Mouse (Mus musculus) heart, embryonic 16.5 days (tissue): ENCODE results near the gene Pappa2. TPM values are rescaled to one million over a fixed set of nuclear protein-coding genes. Genes with fewer than 3 reads are reported as not detected.

Source experiments
- ATAC-seq: fragments of 200-750 bp; cut with Nextera tagmentation; replicated peaks from 2 replicates; pipeline ENCODE4 v1.8.0; 2017; ENCODE audit warnings: moderate number of reproducible peaks; ENCODE audit not compliant: insufficient read depth, low FRiP score; ENCODE audit errors: extremely low read depth
- H3K27ac ChIP-seq: fragments of 300-500 bp; sonication (generic); 2 replicates; pipeline ENCODE4 v1.5.1; 2014; ENCODE audit warnings: mild to moderate bottlenecking, low read length, control low read depth, moderate library complexity
- H3K27me3 ChIP-seq: fragments of 300-500 bp; sonication (generic); 2 replicates; pipeline ENCODE4 v1.6.1; 2014; ENCODE audit warnings: low read length, mixed read lengths; ENCODE audit not compliant: control insufficient read depth, insufficient read depth
- H3K36me3 ChIP-seq: fragments of 300-500 bp; sonication (generic); 2 replicates; pipeline ENCODE4 v1.6.1; 2014; ENCODE audit not compliant: control insufficient read depth, insufficient read depth
- H3K4me1 ChIP-seq: fragments of 300-500 bp; sonication (generic); 2 replicates; pipeline ENCODE4 v1.6.1; 2014; ENCODE audit warnings: low read length, mixed read lengths; ENCODE audit not compliant: control insufficient read depth, insufficient read depth
- H3K4me2 ChIP-seq: fragments of 300-500 bp; sonication (generic); 2 replicates; pipeline ENCODE4 v1.6.1; 2014; ENCODE audit warnings: low read depth, mild to moderate bottlenecking, control low read depth, low read length
- H3K4me3 ChIP-seq: fragments of 300-500 bp; sonication (generic); 2 replicates; pipeline ENCODE4 v1.5.1; 2014; ENCODE audit warnings: mild to moderate bottlenecking, control low read depth, low read length
- H3K9ac ChIP-seq: fragments of 300-500 bp; sonication (generic); 2 replicates; pipeline ENCODE4 v1.6.1; 2014; ENCODE audit warnings: low read length, control low read depth
- H3K9me3 ChIP-seq: fragments of 300-500 bp; sonication (generic); replicated peaks from 2 replicates; pipeline ENCODE4 v1.6.1; 2016; ENCODE audit warnings: low read length; ENCODE audit not compliant: control insufficient read depth
- WGBS: fragments of 180-500 bp; shearing (Covaris S2); extraction: QIAGEN DNeasy Blood & Tissue Kit; methylation state at CpG from one replicate; pipeline ENCODE4 v1.1.7; 2014; 5-methylcytosine and 5-hydroxymethylcytosine counted together
- polyA plus RNA-seq: library from polyadenylated mRNA; unstranded; fragments of >200 nt; fragmentation: Nextera tagmentation; extraction: Ambion mirVana; gene quantifications from 2 replicates; pipeline ENCODE4 v1.2.1, GENCODE M21; 2015

Pappa2 gene
- polyA plus RNA-seq, 1 experiment from 2014 or later: 0.63 TPM

GRCm38 (mm10) chr1:158819676-158820075 is 160.6 kb downstream of the Pappa2 start:
- H3K4me2 ChIP-seq: no peak overlapping the region
- no peak overlapping the region for H3K9ac ChIP-seq
- no peak overlapping the region for H3K27ac ChIP-seq
- H3K4me3 ChIP-seq: no peak overlapping the region
- no peaks in the 10 kb centered on the region for H3K27me3 ChIP-seq
- no peaks in the 10 kb centered on the region for H3K36me3 ChIP-seq
- H3K9me3 ChIP-seq: no peaks in the 10 kb centered on the region
- 80% methylated on average over 2 of the region's 2 CpGs for WGBS
- ATAC-seq: no peak
- no peaks in the 10 kb centered on the region for H3K4me1 ChIP-seq

DNA sequence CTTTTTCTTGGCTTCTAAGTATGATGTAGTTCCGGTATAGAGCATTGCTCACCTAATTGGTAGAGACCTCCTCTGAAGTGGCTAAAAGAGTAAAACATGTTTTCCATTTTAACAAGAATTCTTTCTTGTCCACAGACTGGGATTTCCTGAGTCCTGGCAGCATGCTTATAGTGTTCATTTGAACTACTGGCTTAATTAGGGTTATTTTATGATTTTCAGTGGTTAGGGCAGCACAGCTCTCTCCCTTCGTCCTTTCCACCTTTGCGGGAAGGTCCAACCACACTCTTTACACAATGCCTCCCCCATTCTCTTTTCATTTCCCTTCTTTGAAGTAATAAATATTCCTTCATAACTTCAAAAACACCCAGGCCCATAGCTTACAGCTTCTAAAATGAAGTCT is 163.8 kb downstream of the Pappa2 start:
- 85% methylated on average over 3 of the region's 3 CpGs for WGBS
- Histone ChIP-seq H3K4me3 (no peak overlapping the region), H3K27ac (no peak overlapping the region), H3K9ac (no peak overlapping the region), H3K9me3 (no peaks in the 10 kb centered on the region), H3K4me1 (no peaks in the 10 kb centered on the region), H3K4me2 (no peak overlapping the region), H3K27me3 (no peaks in the 10 kb centered on the region), H3K36me3 (no peaks in the 10 kb centered on the region)
- ATAC-seq: no peak

- Histone ChIP-seq H3K27ac (no peak overlapping the region), H3K36me3 (no peaks in the 10 kb centered on the region), H3K27me3 (no peaks in the 10 kb centered on the region), H3K4me3 (no peak overlapping the region), H3K4me2 (no peak overlapping the region), H3K9me3 (no peaks in the 10 kb centered on the region), H3K4me1 (no peaks in the 10 kb centered on the region), H3K9ac (no peak overlapping the region)
- ATAC-seq: no peak
- WGBS: 72% methylated on average over 3 of the region's 3 CpGs
Measured at GRCm38 (mm10) chr1:158811887-158812286, 168.4 kb downstream of the Pappa2 start.

DNA sequence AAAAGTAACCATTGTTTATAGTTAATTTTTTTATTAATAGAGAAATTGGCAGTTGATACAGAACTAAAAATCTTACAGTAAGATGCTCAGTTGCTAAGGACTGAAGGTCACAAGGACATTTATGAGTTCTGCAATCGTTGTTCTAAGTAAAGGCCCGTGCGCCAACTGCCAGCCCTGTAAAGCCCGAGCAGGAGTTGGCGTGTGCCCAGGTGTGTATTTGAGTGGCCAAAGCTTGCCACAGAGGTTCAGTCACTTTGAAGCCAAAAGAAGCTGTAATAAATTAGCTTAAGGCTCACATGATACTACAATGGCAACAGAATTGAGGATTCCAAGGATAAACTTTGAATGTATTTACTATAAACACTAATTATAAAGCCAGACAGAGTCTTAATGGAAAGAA is 204.8 kb downstream of the Pappa2 start:
- H3K9me3 ChIP-seq: no peaks in the 10 kb centered on the region
- no peak overlapping the region for H3K4me2 ChIP-seq
- H3K27me3 ChIP-seq: no peaks in the 10 kb centered on the region
- ATAC-seq: no peak
- WGBS: 69% methylated on average over 5 of the region's 5 CpGs
- H3K4me1 ChIP-seq: peaks cover 5% of the 10 kb centered on the region
- no peak overlapping the region for H3K27ac ChIP-seq
- H3K36me3 ChIP-seq: no peaks in the 10 kb centered on the region
- H3K9ac ChIP-seq: no peak overlapping the region
- H3K4me3 ChIP-seq: no peak overlapping the region

DNA sequence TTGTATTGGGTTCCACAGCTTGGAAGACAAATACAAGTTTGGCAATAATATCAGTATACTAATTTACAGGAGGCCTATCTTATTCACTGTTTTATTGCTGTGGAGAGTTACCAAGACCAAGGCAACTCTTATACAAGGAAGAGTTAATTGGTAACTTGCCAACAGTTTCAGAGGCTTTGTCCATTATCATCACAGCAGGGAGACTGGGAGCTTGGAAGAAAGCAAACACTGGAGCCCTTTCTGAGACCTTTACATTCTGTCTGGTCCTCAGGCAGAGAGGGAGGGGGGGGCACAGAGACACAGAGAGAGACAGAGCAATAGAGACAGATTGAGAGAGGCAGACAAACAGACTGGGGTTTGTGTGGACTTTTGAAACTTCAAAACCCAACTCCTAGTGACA is 207.2 kb downstream of the Pappa2 start:
- no peak for ATAC-seq
- Histone ChIP-seq H3K36me3 (no peaks in the 10 kb centered on the region), H3K4me1 (peaks cover 5% of the 10 kb centered on the region)

DNA sequence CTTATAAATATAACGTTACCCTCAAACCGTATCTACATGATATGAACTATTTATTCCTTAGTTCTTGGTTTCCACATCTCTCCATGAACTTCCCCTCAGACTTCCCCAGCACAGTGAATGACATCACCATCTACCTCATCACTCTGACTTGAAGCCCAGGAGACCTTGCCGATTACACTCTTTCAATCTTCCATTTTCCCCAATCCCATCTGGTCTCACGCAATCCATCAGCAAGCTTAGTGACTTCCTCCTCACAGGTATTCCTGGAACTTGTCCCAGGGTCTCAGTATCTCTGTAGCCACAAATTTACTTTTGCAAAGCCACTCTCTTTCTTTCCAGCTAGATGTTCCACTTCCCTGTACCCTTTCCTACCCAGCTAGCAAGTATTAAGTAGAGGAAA is 209.5 kb downstream of the Pappa2 start:
- 77% methylated on average over 4 of the region's 4 CpGs for WGBS
- peaks cover 10% of the 10 kb centered on the region for H3K4me1 ChIP-seq
- H3K36me3 ChIP-seq: no peaks in the 10 kb centered on the region
- no peaks in the 10 kb centered on the region for H3K9me3 ChIP-seq
- no peaks in the 10 kb centered on the region for H3K27me3 ChIP-seq
- H3K4me3 ChIP-seq: no peak overlapping the region
- H3K4me2 ChIP-seq: no peak overlapping the region
- ATAC-seq: no peak
- H3K9ac ChIP-seq: no peak overlapping the region
- H3K27ac ChIP-seq: no peak overlapping the region

More for the DNA sequence above, 207.2 kb downstream of the Pappa2 start:
- no peaks in the 10 kb centered on the region for H3K9me3 ChIP-seq
- no peak overlapping the region for H3K27ac ChIP-seq
- no peak overlapping the region for H3K4me3 ChIP-seq
- no peaks in the 10 kb centered on the region for H3K27me3 ChIP-seq
- no peak overlapping the region for H3K4me2 ChIP-seq
- H3K9ac ChIP-seq: no peak overlapping the region

DNA sequence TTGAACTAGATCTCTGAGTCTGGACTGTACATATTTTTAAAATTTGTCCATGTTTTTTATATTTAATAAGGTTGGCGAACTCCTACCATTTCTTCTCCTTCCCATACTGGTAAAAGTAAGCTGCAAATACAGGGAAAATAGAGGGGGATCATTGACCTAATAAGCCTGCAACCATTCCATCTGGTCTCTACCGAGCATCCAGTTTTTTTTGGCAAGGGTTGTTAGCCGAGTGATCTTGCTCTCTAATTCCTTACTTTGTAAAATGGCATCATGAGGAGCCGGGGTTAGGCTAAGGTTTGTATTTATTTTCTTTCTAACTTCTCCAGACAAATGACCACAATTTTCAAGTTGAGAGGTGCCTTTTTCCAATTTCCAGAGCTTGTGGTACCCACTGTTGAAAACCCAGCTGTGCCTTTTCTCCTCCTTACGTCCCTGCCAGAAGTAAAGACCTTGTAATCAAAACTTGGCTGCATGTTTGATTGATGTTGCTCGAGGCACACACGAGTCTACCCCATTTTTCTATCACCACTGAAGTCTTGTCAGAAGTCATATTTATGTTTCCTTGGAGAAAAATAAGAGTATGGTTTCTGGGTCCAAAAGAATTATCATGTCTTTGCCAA is 210.1 kb downstream of the Pappa2 start:
- 63% methylated on average over 7 of the region's 7 CpGs for whole genome bisulfite sequencing
- ATAC-seq: no peak

GRCm38 (mm10) chr1:158765842-158766241 is 214.4 kb downstream of the Pappa2 start:
- Histone ChIP-seq H3K4me3 (no peak overlapping the region), H3K9ac (no peak overlapping the region), H3K27ac (no peak overlapping the region), H3K4me1 (peaks cover 6% of the 10 kb centered on the region), H3K9me3 (no peaks in the 10 kb centered on the region), H3K36me3 (no peaks in the 10 kb centered on the region), H3K27me3 (no peaks in the 10 kb centered on the region), H3K4me2 (no peak overlapping the region)
- ATAC-seq: no peak
- WGBS: 18% methylated on average over 2 of the region's 2 CpGs

More for the DNA sequence above, 210.1 kb downstream of the Pappa2 start:
- Histone ChIP-seq H3K36me3 (no peaks in the 10 kb centered on the region), H3K9me3 (no peaks in the 10 kb centered on the region), H3K4me1 (peaks cover 11% of the 10 kb centered on the region), H3K4me2 (no peak overlapping the region), H3K27ac (no peak overlapping the region), H3K27me3 (no peaks in the 10 kb centered on the region), H3K9ac (no peak overlapping the region), H3K4me3 (no peak overlapping the region)

- Histone ChIP-seq H3K9ac (no peak overlapping the region), H3K36me3 (no peaks in the 10 kb centered on the region), H3K4me2 (no peak overlapping the region), H3K27ac (no peak overlapping the region), H3K4me3 (no peak overlapping the region), H3K27me3 (no peaks in the 10 kb centered on the region), H3K9me3 (no peaks in the 10 kb centered on the region), H3K4me1 (peaks cover 6% of the 10 kb centered on the region)
- no peak for ATAC-seq
- WGBS: 61% methylated on average over 6 of the region's 6 CpGs
Measured at GRCm38 (mm10) chr1:158764727-158765126, 215.6 kb downstream of the Pappa2 start.
